Mouse (Mus musculus): Measurements from ENCODE around the gene Atp2b4. TPM values are rescaled to one million over a fixed set of nuclear protein-coding genes. Genes with fewer than 3 reads are reported as not detected.

Atp2b4 gene
- polyA plus RNA-seq, 1 experiment from 2014 or later: 27.5 TPM

DNA sequence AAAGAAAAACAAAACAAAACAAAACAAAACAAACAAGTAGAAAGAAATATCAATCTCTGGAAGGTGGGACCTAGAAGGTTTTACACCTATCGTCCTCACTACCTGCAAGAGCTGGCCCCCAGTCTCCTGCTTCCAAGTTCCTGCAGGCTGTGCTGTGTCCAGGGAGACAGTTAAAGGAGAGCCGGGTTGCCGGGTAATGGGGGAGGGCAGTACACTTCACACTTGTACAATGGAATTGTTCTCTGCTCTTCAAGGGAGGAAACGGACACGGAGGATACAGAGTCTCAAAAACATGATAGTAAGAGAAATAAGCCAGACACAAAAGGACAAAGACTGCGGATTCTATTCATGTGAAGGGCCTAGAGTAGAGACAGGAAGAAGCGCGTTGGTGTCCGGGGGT lies 28.3 kb downstream of the Atp2b4 start:
- no peak for DNase-seq
- Histone ChIP-seq H3K4me3 (replicated peaks) (no peak overlapping the region), H3K36me3 (peaks cover 81% of the 10 kb centered on the region)

DNA sequence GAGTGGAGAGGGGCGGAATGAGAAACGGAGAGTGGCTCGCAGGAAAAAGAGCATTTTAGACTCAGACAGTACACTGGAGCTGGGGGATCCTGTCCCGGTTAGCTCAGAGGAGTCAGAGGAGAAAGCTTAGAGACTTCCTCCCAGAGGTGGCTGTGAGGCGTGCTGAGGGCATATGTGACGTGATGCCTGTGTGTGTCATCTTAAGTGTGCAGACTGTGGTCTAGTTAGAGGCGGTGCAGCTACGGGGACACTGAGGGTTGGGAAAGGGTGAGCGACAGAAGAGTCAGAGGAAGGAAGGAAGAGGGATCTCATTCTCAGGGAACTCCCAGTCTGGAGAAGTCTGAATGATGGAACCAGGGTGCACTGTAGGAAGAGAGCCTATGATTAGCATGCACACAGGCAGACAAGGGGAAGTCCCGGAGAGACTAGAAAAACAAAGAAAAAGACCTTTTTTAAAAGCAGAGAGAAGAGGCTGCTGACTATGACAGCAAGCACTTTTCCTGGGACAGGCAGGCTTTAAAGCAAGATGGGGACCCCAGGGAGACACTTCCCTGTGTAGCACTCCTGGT lies 28.9 kb downstream of the Atp2b4 start:
- WGBS (ENCODE audit: insufficient replicate concordance): 70% methylated on average over 10 of the region's 10 CpGs

More for the DNA sequence above, 28.3 kb downstream of the Atp2b4 start:
- no peaks in the 10 kb centered on the region for H3K9me3 ChIP-seq (replicated peaks)
- 78% methylated on average over 9 of the region's 9 CpGs for WGBS (ENCODE audit: insufficient replicate concordance)
- peak overlapping the region; percentile 41; the same call in 1 of the 2 replicates for H3K27ac ChIP-seq
- no peak overlapping the region for H3K9ac ChIP-seq
- H3K27me3 ChIP-seq: no peaks in the 10 kb centered on the region
- peaks cover 41% of the 10 kb centered on the region for H3K4me1 ChIP-seq (replicated peaks)
- no peak for ATAC-seq (ENCODE audit: low read depth)
- no peak overlapping the region for H3K4me2 ChIP-seq

DNA sequence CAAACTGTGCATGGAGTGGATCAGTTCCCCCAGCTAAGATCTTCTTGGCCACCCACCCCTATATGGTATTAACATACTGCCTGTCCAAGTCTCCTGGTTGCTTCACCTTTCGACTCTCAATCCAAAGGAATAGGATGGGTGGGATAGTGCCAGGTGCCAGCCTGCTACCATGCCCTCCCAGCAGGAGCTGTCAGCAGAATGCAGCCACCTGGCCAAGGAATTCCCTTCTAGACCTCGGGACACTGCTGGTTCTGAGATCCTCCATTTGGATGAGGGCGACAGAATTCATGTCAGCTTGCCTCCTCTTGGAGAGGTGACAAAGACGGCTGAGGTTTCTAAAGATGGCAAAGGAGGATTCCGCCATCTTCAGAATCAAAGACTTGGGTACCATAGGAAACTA lies 32.8 kb downstream of the Atp2b4 start:
- Histone ChIP-seq H3K27ac (no peak overlapping the region), H3K4me1 (replicated peaks) (peaks cover 59% of the 10 kb centered on the region), H3K4me2 (no peak overlapping the region), H3K36me3 (peaks cover 97% of the 10 kb centered on the region), H3K9ac (no peak overlapping the region), H3K9me3 (replicated peaks) (no peaks in the 10 kb centered on the region), H3K4me3 (replicated peaks) (no peak overlapping the region), H3K27me3 (no peaks in the 10 kb centered on the region)
- no peak for DNase-seq
- no peak for ATAC-seq (ENCODE audit: low read depth)
- 86% methylated on average over 5 of the region's 5 CpGs for WGBS (ENCODE audit: insufficient replicate concordance)

More for the DNA sequence above, 28.9 kb downstream of the Atp2b4 start:
- Histone ChIP-seq H3K36me3 (peaks cover 81% of the 10 kb centered on the region), H3K9me3 (replicated peaks) (no peaks in the 10 kb centered on the region), H3K27ac (peak overlapping the region; percentile 41), H3K4me2 (no peak overlapping the region), H3K27me3 (no peaks in the 10 kb centered on the region), H3K4me1 (replicated peaks) (peaks cover 43% of the 10 kb centered on the region), H3K9ac (peak overlapping the region; percentile 28; the same call in 1 of the 2 replicates), H3K4me3 (replicated peaks) (no peak overlapping the region)
- ATAC-seq (ENCODE audit: low read depth) (peak; percentile 34), DNase-seq (no peak)

DNA sequence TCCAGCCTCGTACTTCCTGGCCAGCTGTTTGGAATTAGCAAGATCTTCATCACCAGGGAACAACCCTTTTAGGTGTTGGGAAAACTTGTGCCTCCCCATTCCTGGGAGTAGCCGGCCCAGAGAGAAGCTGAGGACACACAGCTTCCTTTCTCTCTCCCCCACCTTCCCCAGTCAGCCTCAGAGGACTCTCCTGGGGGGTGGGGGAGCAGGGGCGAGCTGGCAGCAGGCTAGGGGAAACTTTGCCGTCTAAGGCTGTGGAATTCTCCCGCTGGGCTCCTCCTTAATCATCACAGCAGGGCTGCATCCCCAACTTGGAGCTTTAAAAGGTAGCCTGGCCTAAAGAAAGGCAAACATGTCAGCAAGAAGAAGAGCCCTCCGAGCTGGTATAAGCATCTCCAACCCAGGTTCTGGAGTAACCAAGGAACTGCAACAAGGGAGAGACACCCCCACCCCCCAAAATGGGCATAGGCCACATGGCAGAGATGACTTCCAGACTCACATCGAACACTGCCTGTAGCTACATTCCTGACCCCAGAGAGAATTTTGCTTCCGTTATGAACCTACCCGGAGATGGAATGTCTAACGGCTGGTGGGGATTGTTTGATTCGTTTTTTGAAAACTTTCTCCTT lies 33.8 kb downstream of the Atp2b4 start:
- ATAC-seq (ENCODE audit: low read depth) (no peak), DNase-seq (no peak)
- no peaks in the 10 kb centered on the region for H3K9me3 ChIP-seq (replicated peaks)
- 70% methylated on average over 11 of the region's 11 CpGs for WGBS (ENCODE audit: insufficient replicate concordance)
- H3K36me3 ChIP-seq: peaks cover 88% of the 10 kb centered on the region
- peaks cover 59% of the 10 kb centered on the region for H3K4me1 ChIP-seq (replicated peaks)
- no peak overlapping the region for H3K4me3 ChIP-seq (replicated peaks)
- H3K4me2 ChIP-seq: no peak overlapping the region
- H3K27me3 ChIP-seq: no peaks in the 10 kb centered on the region
- no peak overlapping the region for H3K9ac ChIP-seq
- H3K27ac ChIP-seq: peak overlapping the region; percentile 4; the same call in 1 of the 2 replicates

DNA sequence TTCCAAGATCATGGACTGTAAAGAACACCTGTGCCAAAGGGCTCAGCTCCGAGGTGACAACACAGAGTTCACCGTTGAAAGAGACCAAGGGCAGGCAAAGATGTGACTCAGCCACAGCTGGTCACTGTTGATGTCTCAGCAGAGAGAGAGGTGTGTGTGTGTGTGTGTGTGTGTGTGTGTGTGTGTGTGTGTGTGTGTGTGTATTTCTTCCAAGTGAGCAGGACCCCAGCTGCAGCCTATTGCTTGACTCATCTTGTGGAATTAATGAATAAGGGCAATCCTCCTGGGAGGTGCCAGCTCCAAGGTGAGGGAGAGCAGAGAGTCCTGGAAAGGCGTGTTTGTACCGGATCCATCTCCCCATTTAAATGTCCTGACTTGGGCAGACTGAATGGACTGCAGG lies 35.5 kb downstream of the Atp2b4 start:
- H3K9me3 ChIP-seq (replicated peaks): no peaks in the 10 kb centered on the region
- H3K4me2 ChIP-seq: no peak overlapping the region
- ATAC-seq (ENCODE audit: low read depth): no peak
- no peak overlapping the region for H3K4me3 ChIP-seq (replicated peaks)
- no peak overlapping the region for H3K27ac ChIP-seq
- WGBS (ENCODE audit: insufficient replicate concordance): 74% methylated on average over 4 of the region's 4 CpGs
- DNase-seq: no peak
- no peaks in the 10 kb centered on the region for H3K27me3 ChIP-seq
- H3K9ac ChIP-seq: no peak overlapping the region
- H3K36me3 ChIP-seq: peaks cover 86% of the 10 kb centered on the region
- H3K4me1 ChIP-seq (replicated peaks): peaks cover 60% of the 10 kb centered on the region

DNA sequence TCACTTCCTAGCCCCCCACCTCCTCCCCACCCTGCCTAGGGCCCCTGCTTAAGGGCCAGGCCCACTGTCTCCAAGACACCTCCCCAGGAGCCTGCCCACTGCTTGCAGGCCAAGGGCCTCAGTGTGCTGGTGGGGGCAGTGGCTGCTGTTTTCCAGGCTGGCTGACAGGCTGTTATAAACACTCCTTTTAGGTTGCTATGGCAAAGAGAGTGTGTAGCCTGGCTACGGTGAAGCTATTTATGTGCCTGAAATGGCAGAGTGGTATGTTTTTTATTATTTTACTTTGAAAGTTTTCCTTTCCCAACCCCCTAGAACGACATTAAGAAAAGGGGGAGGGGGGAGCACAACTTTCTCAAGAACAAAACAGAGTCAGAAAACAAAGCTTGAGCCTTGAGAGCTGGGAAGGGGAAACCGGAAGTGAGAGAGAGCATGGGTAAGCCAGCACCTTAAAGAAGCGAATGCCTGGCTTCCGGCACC lies 37.9 kb downstream of the Atp2b4 start:
- H3K9ac ChIP-seq: no peak overlapping the region
- peaks cover 71% of the 10 kb centered on the region for H3K36me3 ChIP-seq
- 73% methylated on average over 5 of the region's 5 CpGs for WGBS (ENCODE audit: insufficient replicate concordance)
- H3K27me3 ChIP-seq: no peaks in the 10 kb centered on the region
- no peaks in the 10 kb centered on the region for H3K9me3 ChIP-seq (replicated peaks)
- H3K4me2 ChIP-seq: no peak overlapping the region
- 0 out of 2 replicates have a peak overlapping the region, but pooled peaks have one; percentile 7 for H3K27ac ChIP-seq
- H3K4me1 ChIP-seq (replicated peaks): peaks cover 79% of the 10 kb centered on the region
- DNase-seq (no peak), ATAC-seq (ENCODE audit: low read depth) (no peak)
- no peak overlapping the region for H3K4me3 ChIP-seq (replicated peaks)

DNA sequence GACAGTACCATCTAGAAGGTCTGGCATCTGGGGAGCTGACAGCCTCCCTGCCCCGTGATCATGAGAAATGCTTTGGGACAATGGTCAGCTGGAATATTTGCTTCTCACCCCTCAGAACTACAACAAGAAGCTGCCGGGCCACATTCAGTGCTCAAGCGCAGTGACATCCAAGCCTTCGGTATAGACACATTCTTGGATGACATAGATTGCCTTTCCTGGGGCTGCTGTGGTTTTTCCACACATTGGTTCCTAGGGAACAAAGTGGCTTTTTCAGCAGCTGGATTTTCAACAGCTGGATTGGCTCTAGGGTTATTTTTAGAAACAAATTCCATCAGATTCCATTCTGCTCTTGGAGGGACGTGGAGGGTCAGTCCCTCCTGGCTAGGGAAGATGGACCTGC lies 39.6 kb downstream of the Atp2b4 start:
- DNase-seq: no peak
- Histone ChIP-seq H3K27ac (peak overlapping the region; percentile 48; the same call in 1 of the 2 replicates), H3K9me3 (replicated peaks) (no peaks in the 10 kb centered on the region), H3K4me3 (replicated peaks) (no peak overlapping the region), H3K36me3 (peaks cover 71% of the 10 kb centered on the region), H3K4me1 (replicated peaks) (peaks cover 87% of the 10 kb centered on the region), H3K9ac (no peak overlapping the region), H3K4me2 (no peak overlapping the region), H3K27me3 (no peaks in the 10 kb centered on the region)
- WGBS (ENCODE audit: insufficient replicate concordance): 86% methylated on average over 5 of the region's 5 CpGs
- ATAC-seq (ENCODE audit: low read depth): no peak

DNA sequence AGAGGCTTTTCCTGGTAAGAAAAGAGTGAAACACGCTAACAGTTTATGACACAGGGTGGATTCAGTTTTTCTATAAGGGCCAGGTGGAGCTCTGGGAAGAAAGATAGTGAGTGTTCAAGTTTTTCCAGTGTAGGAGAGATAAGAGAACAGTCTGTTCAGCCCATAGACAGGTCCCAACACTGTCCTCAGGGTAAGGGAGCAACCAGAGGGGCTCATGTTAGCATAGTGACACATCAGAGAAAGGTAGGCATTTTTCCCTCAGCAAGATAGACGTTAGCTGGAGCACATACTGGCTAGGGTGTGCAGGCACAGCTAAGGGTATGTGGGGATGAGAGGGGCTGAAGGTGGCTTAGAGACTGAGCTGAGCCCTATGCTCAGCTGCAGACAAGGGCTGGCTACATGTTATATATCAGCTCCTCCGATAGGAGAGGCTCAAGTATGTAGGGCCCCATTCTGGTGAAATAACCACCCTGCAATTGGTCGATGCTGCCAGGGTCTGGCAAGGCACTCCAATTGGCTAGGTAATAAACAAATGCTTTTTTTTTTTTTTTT lies 46.4 kb downstream of the Atp2b4 start:
- no peaks in the 10 kb centered on the region for H3K9me3 ChIP-seq (replicated peaks)
- H3K27me3 ChIP-seq: no peaks in the 10 kb centered on the region
- ATAC-seq (ENCODE audit: low read depth): peak; percentile 97
- peak overlapping the region; percentile 41 for H3K4me3 ChIP-seq (replicated peaks)
- peak overlapping the region; percentile 67 for H3K4me2 ChIP-seq
- H3K27ac ChIP-seq: peak overlapping the region; percentile 94
- WGBS (ENCODE audit: insufficient replicate concordance): 14% methylated on average over 4 of the region's 4 CpGs
- peak overlapping the region; percentile 67 for H3K9ac ChIP-seq
- peak; percentile 69 for DNase-seq
- H3K36me3 ChIP-seq: peaks cover 69% of the 10 kb centered on the region
- peaks cover 96% of the 10 kb centered on the region for H3K4me1 ChIP-seq (replicated peaks)

DNA sequence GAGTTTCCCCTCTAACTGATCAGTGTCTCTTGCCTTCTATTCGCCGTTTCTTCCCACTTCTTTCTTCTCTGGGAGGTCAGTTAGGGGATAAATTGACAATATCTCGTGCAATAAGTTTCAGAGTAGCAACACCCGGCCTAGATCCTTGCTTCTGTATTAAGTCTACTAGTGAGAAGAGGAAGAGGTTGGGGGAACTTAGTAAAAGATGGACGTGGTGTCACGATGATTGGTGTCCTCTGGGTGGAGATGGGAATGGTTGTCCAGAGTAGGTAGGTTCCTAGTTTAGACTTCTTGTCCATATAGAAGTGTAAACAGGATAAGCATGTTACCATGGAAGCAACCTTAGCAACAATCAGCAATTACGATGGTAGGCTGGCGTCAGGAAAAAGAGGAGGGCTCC lies 47.5 kb downstream of the Atp2b4 start:
- Histone ChIP-seq H3K9ac (peak overlapping the region; percentile 67; the same call in 1 of the 2 replicates), H3K4me1 (replicated peaks) (peaks cover 97% of the 10 kb centered on the region), H3K4me3 (replicated peaks) (peak overlapping the region; percentile 41), H3K36me3 (peaks cover 78% of the 10 kb centered on the region), H3K27ac (peak overlapping the region; percentile 94), H3K9me3 (replicated peaks) (no peaks in the 10 kb centered on the region), H3K4me2 (peak overlapping the region; percentile 67), H3K27me3 (no peaks in the 10 kb centered on the region)
- ATAC-seq (ENCODE audit: low read depth): no peak
- WGBS (ENCODE audit: insufficient replicate concordance): 73% methylated on average over 8 of the region's 8 CpGs
- DNase-seq: no peak

DNA sequence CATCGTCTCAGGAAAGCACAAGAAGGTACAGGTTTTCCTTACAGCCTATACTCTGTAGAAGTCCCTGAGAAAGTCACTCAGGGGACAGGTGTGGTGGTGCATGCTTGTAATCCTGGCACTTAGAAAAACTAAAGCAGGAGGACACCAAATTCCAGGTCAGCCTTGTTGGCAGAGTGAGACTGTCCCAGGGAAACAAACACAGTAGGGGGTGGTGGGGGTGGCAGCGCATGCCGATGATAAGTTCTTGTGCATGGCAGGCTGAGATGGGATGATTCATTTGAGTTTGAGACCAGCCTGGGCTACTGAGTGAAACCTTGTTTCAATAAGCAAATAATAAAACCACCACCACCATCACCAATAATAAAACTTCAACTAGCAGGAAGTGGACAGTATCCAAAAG lies 49.2 kb downstream of the Atp2b4 start:
- ATAC-seq (ENCODE audit: low read depth) (no peak), DNase-seq (no peak)
- 0 out of 2 replicates have a peak overlapping the region, but pooled peaks have one; percentile 33 for H3K9ac ChIP-seq
- H3K9me3 ChIP-seq (replicated peaks): no peaks in the 10 kb centered on the region
- WGBS (ENCODE audit: insufficient replicate concordance): 72% methylated on average over 3 of the region's 3 CpGs
- peaks cover 76% of the 10 kb centered on the region for H3K36me3 ChIP-seq
- H3K4me3 ChIP-seq (replicated peaks): no peak overlapping the region
- peak overlapping the region; percentile 94; the same call in 1 of the 2 replicates for H3K27ac ChIP-seq
- H3K4me1 ChIP-seq (replicated peaks): peaks cover 93% of the 10 kb centered on the region
- H3K4me2 ChIP-seq: peak overlapping the region; percentile 7
- H3K27me3 ChIP-seq: no peaks in the 10 kb centered on the region

DNA sequence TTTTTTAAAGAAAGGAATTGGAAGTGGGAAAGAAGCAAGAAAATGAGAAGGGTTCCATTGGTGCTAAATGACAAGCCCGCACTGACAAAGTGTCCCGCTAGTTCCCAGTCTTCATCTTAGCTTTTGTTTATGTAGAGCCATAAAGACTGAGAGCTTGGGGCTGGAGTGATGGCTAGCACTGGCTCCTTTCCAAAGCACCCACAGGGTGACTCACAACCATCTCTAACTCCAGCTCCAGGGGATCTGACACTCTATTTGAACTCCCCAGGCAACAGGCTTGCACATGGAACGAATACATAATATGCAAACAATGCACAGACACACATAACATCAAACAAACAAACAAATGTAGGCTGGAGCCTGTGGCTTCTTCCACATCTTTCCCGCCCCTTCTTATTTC lies 50.9 kb downstream of the Atp2b4 start:
- Histone ChIP-seq H3K9me3 (replicated peaks) (no peaks in the 10 kb centered on the region), H3K27me3 (no peaks in the 10 kb centered on the region), H3K9ac (no peak overlapping the region), H3K4me2 (no peak overlapping the region), H3K27ac (no peak overlapping the region), H3K4me1 (replicated peaks) (peaks cover 93% of the 10 kb centered on the region), H3K4me3 (replicated peaks) (no peak overlapping the region), H3K36me3 (peaks cover 82% of the 10 kb centered on the region)
- DNase-seq: no peak
- 81% methylated on average over 4 of the region's 4 CpGs for WGBS (ENCODE audit: insufficient replicate concordance)
- no peak for ATAC-seq (ENCODE audit: low read depth)

All from liver, embryonic 13.5 days (tissue).